Mouse (Mus musculus): ENCODE data around the gene Kalrn.

The Kalrn gene

DNA sequence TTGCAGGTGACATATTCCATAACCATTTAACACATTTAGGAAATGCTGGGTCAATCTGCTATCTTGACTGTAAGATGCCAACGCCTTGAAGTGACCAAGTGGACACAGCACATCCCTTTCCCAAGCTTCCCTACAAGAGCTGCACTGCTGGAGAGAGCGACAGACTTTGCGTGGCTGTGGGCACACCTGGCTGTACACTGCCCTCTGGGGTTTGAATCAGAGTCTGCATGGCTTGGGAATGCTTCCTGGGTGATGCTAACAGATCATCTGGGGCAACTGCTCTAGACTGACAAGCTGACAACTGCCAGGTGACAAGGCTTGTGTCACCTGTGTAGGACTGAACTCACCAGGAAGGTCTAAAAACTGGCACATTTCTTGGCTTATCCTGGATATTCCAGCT lies 388.6 kb downstream of the Kalrn start:
- no peak for DNase-seq (ENCODE audit: low read depth)

DNA sequence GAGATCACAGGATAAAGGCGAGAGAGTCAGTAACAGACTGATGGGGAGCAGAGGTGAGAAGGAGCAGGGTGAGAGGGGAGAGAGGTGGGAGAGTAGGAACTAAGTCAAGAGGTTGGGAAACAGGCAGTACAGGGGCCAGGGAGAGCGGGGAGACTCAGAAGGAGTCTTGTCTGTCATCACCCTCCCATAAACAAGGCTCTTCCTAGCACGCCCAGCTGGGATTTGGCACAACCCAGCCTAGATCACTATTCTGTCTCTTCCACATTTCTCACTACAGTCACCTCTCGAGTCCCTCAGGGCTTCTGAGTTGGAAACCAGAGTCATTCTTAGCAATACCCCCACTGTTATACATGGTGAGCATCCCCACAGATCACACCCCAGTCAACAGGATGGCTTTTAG lies 390.1 kb downstream of the Kalrn start:
- no peak for DNase-seq (ENCODE audit: low read depth)

DNA sequence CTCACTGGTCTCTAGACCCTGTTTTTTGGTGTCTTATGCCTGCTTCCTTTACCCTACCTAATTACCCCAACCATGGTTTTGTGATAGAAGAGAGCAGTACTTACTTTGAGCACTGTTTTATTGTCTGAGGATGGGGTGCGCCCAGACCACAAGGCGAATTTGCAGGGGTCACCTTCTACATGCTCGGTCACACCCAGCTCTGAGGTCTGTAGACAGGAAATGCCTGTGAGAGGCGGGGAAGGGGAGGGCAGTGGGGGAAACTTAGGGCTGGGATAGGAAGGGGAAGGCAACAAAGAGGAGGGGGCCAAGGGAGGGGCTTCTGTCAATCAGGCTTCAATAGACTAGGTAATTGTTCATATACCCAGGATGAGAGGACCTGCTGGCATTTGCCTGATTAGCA lies 397.7 kb downstream of the Kalrn start:
- no peak for DNase-seq (ENCODE audit: low read depth)

DNA sequence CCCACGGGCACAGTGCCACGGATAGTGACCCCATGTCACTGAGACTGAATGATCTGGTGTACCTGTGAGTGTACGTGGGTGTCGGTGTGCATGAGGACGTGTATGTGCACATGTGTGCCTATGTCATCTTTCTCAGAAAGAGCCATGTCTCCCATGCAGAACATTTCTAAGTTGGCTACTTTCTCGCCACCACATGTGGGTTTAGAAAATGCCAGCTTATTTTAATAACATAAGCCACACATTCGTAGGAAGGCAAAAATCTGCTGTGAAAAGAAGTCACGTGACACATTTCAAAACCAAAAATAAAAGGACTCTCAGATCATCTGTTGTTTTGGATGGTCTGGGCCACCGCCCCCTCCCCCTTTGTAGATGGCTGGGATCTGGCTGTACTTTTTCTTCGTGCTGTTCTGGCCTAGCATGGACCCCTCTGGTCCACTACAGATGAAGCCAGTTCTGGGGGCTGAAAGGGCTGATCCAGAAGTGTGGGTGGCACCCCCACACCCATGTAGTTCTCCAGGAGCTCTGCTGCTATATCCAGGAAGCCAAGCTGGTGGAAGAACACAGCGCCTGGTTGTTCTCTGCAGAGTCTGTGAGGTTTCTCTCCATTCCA lies 400.7 kb downstream of the Kalrn start:
- no peak for DNase-seq (ENCODE audit: low read depth)

DNA sequence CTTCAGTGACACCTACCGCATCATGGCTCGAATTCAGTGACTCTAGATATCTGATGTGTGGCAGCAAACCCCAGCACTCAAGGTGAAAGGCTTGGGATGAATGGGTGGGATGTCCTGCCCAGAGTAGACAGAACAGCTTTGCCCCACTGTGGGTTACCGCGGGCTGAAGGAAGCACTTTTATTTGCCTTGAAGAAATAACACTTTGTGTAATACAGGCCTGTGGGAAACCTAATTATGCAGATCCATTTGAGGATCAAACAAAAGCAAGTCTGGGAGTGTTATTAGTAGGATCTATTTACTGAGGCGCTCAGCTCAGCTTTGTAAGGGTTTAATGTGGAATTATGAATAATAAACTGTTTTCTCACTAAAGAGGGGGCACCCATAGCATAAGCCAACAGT lies 406.3 kb downstream of the Kalrn start:
- no peak for DNase-seq (ENCODE audit: low read depth)

DNA sequence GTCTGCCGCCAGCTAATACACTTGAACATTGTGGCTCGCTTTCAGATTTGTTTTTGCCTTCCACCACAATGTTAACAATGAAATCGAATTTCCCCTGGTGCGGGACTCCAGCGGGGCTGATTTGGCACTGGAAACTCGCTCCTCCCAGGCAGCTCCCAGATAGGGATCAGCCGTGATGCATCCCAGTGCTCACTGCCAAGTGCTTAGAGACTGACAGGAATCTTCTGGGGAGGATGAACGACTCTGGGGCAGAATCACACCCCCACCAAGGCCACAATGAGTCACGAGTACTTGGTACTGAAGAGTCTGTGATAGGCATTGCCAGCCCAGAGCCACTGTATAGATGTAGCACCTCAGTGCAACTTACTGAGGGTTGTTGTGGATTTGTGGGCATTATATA lies 410.2 kb downstream of the Kalrn start:
- no peak for DNase-seq (ENCODE audit: low read depth)

DNA sequence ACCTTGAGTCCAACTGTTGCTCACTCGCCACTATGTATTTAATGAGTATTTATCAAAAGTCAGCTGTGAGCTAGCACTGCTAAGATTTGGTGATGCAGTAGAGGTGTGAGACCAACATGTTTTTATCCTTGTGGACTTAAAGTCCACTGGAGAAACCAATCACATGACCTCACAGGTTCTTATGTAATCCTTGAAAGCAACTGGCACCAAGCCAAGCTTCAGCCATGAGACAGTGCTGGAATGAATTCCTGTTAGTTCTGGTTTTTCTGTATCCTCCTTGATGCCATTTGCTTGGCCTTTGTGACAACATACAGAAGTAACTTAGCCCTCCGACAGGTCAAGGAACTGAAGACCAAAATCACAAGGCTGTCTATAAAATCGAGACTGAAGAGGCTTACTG lies 413.8 kb downstream of the Kalrn start:
- DNase-seq (ENCODE audit: low read depth), result no peak

DNA sequence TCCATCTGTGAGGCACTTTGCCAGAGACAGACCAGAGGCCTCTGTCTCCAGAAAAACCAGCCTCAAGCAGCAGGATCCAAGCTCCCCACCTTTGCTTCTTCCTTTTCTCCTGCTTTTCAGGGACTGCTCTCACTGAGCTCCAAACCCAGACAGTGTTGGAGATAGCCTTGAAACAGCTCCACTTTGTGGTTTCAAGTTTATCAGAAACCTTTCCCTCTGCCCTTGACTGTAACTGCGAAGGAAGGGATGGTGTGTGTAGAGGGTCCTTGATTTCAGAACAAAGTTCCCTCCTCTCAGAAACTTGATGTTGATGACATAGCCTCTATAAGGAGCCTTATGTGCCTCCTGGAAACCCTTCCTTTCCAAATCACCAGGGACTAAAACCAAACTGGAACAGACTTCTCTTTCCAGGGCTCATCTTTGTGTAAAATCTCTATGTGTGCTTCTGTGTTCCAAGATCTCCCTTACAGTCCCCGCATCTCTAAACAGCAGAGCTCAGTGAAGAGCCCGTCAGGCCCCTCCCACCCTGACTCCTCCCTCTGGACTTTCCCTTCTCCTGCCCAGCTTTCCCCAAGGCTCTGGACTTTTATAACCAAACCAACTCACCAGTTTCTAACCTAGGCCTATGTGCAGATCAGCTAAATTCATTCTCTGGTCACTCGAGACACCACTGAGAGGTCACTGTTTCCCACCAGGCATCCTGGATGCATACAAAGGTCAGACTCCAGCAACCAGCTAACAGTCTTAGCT lies 415.8 kb downstream of the Kalrn start:
- DNase-seq (ENCODE audit: low read depth), result no peak

DNA sequence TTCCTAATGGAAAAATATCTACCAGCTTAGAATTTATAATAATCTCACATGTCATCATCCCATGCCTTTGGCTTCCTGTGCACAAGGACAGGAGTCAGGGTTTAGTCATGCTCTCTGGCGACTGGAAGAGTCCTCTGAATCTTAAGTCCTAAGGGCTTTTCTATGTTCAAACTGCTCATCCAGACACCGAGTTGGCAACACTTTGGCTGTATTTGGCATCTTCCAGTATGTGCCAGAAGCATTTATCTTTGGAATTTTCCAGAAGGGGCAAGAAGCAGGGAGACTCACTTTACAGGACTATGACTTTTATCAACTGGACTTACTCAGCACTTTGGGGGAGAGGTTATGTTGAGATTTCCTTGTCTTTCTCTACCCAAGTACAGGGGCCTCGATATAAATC lies 417.6 kb downstream of the Kalrn start:
- DNase-seq (ENCODE audit: low read depth), result no peak

DNA sequence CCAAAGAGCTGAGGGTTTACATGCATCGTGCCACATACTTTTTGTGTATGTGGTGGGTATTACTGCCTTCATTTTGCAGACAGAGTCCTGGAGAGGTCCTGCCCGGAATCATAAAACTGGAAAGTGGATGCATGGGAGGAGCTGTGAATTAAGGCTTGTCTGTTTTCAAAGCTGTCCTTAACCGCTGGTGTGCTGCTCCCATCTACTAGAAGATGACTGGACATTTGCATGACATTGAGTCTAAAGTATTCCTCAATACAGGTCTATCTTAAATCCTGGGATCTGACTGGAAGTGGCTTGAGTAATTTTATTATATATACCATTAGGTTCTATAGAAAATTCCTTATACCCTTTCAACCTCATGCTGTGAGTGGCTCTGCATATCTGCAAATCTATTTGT lies 418.4 kb downstream of the Kalrn start:
- no peak for DNase-seq (ENCODE audit: low read depth)

DNA sequence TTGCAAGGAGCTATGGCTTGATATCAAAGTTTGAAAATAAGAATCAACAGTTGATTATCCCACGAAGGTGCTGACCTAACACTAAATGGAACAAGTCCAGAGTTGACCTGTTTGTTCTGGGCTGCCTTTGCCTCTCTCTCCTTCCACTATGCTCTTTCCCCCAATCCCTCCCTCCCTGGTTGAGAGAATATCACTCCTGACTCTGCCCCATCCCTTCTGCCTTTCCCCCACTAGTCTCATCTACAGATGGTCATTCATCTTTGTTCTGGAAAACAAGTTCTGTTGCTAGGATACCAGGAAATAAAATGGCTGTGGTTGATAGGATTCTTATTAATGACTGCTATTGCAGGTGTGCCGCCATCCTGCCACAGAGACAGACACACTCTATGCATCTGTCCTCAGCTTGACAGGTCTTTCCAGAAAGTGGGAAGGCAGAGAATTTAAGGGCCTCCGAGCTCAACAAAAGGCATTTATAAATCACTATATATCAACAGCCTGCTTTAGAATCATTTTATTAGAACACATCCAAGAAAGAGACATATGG lies 421.7 kb downstream of the Kalrn start:
- no peak for DNase-seq (ENCODE audit: low read depth)

DNA sequence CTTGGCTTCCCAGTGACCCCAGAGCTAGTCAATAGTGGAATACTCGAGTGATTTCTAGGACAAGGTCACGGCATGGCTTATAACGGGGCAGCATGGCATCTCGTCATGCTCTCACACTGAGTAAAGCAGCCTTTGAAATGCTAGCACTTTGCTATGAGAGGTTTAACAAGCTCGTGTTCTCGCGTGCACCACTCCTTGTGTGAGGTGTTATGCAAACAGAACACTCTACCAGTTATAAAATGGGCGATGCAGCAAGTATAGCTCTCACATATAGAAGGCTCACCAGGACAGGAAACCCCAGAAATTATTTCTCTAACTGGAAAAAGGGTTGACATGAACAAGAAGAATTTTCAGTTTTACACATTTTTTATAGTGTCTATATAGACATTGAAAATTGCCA lies 431.7 kb downstream of the Kalrn start:
- no peak for DNase-seq (ENCODE audit: low read depth)

DNA sequence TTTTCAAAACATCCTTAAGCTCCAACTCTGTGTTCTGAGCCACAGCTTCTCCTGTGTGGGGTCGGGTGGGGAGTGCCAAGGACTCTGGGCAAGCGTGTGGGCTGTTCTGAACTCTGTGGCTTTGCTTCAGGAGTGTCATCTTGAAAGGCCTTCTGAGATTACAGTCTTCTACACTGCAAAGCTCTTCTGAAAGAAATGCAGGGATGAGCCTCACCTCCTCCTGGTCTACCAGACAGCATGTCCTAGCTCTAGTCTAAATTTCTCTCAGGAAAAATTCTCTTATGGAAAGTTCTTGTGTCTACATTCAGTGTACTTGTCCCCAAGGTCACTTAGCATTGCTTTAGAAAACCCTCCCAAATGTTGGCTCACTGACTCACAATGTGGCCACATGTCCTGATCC lies 438.3 kb downstream of the Kalrn start:
- DNase-seq (ENCODE audit: low read depth), result no peak

DNA sequence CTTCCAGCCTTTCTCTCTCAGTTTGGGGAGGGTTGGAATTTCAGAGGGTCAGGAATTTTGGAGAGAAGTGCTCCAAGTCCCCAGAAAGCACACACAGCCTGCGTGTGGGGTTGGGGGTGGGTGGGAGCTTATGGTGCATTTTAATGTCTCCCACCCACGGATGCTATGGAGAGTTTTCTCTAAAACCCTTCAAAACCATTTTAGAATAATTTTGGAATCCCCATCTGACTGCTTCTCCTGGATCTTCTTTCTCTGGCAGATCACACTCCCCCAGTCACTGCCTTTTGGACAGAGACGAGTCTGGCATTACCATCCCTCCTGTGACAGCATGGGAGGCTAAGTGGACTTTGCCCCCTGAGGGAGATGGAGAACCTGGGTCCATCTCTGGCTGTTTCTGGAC lies 438.7 kb downstream of the Kalrn start:
- no peak for DNase-seq (ENCODE audit: low read depth)

DNA sequence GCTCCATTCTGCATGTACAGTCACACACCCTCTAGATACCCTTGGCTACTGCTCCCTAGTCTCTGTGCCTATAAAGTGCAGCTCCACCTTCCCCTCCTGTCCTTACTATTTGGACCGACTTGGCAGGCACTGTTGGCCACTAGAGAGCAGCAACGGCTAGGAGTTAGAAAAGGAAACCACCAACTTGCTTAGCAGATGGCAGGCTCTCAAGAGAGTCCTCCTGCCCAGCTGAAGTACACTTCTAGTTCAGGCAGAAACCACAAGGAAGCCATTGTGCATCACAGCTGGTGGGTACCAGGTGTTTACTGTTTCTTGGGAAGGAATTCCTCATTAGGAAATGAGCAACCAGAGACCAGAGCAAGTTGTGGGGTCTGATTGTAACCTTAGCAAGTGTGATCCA lies 447.7 kb downstream of the Kalrn start:
- DNase-seq (ENCODE audit: low read depth), result peak; percentile 63

DNA sequence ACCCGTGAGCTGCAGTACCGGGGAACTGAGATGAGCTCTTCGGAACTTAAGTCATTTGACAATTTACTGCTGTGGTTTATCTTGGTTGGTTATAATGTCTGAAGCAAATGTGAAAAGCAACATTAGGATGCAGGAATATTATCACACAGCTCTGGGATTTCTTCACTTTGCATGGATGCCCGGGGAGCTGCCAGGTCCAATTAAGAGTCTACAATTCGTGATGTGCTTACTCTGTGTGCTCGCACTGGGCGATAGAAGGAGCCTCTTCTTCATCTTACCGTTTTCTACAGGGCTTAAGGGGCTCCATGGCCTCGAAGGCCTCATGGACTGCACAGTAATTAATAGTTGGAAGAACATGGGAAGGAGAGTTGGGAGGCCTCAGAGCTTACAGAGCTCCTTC lies 450.8 kb downstream of the Kalrn start:
- no peak for DNase-seq (ENCODE audit: low read depth)

DNA sequence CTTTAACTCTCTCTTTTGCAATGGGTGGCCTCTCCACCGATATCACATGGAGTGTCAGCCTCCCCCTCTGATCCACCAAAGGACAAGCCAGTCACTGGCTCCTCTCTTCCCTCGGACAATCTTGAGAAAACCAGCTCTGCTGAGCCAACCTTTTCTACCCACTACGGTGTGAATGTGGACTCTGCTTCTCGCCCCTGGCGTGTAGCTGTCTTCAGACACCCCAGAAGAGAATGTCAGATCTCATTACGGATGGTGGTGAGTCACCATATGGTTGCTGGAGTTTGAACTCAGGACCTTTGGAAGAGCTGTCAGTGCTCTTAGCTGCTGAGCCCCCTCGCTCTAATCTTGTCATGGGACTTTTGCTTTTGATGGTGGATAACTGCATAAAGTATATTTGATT lies 452.0 kb downstream of the Kalrn start:
- no peak for DNase-seq (ENCODE audit: low read depth)

DNA sequence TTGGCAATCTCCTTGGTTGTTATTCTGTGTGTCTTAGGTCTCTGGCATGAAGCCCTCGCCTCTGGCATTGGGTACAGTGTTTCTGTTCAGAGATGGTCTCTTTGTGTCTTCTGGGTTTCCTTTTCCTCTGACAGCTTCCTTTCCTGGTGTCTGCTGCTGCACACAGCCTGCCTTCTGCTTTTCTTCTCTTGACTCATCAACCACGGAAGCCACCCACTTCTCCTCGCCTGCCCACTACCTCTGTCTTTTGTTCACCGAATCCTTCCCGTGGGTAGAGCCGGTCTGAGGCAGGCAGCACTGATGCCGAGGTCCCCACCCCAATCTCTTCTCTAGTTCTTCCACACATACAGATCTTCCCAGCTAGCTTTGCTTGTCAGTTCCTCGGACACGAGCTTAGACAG lies 452.5 kb downstream of the Kalrn start:
- peak; percentile 44 for DNase-seq (ENCODE audit: low read depth)

DNA sequence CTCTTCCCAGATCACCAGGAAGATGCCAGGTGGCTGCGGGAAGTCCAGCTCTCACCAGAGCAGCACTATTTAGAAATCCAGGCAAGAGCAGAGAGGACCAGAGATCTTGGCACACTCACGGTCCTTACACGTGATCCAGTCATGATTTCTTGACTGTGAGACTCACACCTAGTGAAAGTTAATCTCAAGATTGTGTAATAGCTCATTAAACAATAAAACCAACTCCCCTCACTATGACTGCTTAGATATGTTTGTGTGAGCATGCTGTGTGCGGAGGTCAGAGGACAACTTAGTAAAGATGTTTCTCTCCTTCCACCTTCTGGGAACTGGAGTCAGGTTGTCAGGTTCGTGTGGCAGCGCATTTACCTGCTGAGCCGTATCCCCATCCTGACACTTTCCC lies 453.5 kb downstream of the Kalrn start:
- peak; percentile 8 for DNase-seq (ENCODE audit: low read depth)

DNA sequence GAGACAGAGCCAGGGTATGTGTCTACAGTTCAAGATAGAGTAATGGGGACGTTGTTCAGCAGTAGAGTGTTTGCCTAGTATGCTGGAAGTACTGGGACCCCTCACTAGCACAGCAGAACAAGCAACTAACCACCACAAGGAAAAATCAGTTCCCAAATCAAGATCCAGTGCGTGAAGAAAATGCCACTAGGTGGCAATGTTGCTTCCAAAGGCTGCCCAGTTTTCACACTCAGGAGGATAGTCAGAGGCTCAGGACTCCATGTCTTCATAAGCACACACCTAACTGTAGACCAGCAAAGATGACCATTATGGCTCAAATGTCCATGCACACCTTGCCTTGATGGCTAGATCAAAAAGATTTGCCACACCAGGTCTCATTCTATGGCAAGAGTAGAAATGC lies 454.0 kb downstream of the Kalrn start:
- DNase-seq (ENCODE audit: low read depth), result peak; percentile 31

DNA sequence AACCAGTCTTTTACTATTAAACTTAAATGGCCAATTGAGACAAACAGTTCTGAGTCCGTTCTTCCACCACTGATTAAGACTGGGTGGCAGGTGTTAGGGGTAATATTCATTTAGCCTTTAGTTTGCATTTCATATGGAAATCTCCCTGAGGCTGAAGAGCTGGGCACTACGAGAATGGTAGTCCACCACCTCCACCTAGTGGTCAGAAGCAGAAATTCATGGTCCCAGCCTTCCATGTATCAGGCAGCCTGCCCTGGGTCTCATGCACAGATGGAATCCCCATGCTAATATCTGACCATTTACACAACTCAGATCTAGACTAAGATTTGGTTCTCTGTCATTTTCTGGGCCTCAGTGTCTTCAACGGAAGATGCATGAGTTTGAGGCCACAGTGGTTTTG lies 458.7 kb downstream of the Kalrn start:
- peak; percentile 72 for DNase-seq (ENCODE audit: low read depth)

DNA sequence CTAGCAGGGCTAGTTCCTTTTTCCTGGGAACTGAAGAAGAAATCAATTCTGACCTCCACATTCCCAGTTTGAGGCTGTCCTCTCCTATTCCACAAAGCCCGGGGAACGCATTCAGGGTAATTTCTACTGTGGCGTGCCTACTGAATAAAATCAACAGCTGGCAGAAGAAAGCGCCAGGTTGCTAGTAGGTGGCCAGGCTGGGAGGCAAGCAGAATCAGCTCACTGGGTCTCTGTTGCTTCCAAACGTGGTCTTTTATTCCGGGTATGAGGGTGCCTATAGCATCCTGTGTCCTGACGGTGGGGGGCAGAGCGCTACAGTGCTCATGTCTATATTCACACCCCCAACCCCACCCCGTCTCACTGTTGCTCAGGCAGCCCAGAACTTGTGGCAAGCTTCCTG lies 460.2 kb downstream of the Kalrn start:
- DNase-seq (ENCODE audit: low read depth), result no peak

DNA sequence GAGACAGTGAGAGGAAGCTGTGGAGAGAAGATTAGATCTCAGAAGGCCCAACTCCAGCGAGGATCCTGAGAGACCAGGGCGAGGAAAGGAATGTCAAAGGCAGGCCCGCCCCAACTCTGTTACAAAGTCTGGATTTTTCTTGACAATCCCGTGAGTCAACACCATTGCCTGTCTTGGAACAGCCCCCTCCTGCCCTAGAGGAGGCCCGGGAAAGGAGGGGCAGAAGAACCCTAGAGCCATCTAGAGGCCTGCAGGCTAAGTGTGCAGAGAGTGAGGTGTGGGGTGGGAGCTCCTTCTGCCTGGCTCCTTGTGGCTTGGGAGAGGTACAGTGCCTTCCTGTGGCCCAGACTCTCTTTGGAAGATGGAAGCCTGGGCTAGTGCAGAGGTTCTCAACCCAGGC lies 460.8 kb downstream of the Kalrn start:
- DNase-seq (ENCODE audit: low read depth), result no peak

Measured in naive thymus-derived CD4-positive, alpha-beta T cell, adult 2 months (primary cell).